Mouse (Mus musculus) heart, adult 9 months (tissue): ENCODE measurements around the gene Dgcr8.

Experiments
- DNase-seq, 2 experiments: peaks; one replicate each; pipeline ENCODE4 v3.0.0; 2022; ENCODE audit warnings: low spot score in 2 of 2

Dgcr8 gene

GRCm38 (mm10) chr16:18249364-18249967, 39.6 kb downstream of the Dgcr8 start:
- DNase-seq = peak; percentile 49 to 55

GRCm38 (mm10) chr16:18248433-18249363, 40.3 kb downstream of the Dgcr8 start, which contains the start of the genes Trmt2a and Ranbp1:
Gene Trmt2a, plus strand, starts transcription at chr16:18248679.
Gene Ranbp1, minus strand, starts transcription at chr16:18248732.
- DNase-seq = peak; percentile 98

GRCm38 (mm10) chr16:18247521-18248399, 41.3 kb downstream of the Dgcr8 start:
- DNase-seq = no peak

GRCm38 (mm10) chr16:18241581-18241980, 47.5 kb downstream of the Dgcr8 start:
- no peak for DNase-seq

GRCm38 (mm10) chr16:18236676-18237501, 52.2 kb downstream of the Dgcr8 start:
- DNase-seq = no peak

- DNase-seq = peak; percentile 76 to 77
These were observed 53.5 kb downstream of the Dgcr8 start for GRCm38 (mm10) chr16:18235389-18236065.

GRCm38 (mm10) chr16:18234671-18235388, 54.2 kb downstream of the Dgcr8 start, which contains the start of gene Zdhhc8:
Gene Zdhhc8, minus strand, starts transcription at chr16:18235136.
- peak in 1 of 2 experiments; percentile 73 for DNase-seq

- no peak for DNase-seq
These were observed 55.0 kb downstream of the Dgcr8 start for GRCm38 (mm10) chr16:18233919-18234670.

- no peak for DNase-seq
These were observed 55.6 kb downstream of the Dgcr8 start for GRCm38 (mm10) chr16:18233451-18233850.

- DNase-seq = no peak
These were observed 57.6 kb downstream of the Dgcr8 start for GRCm38 (mm10) chr16:18231451-18231850.

- DNase-seq = no peak
These were observed 58.0 kb downstream of the Dgcr8 start for GRCm38 (mm10) chr16:18231047-18231446.

- no peak for DNase-seq
These were observed 58.4 kb downstream of the Dgcr8 start for GRCm38 (mm10) chr16:18230617-18231016.

- DNase-seq = peak in 1 of 2 experiments; percentile 61
These were observed 59.4 kb downstream of the Dgcr8 start for GRCm38 (mm10) chr16:18229622-18230021.

- no peak for DNase-seq
These were observed 60.2 kb downstream of the Dgcr8 start for GRCm38 (mm10) chr16:18228856-18229255.

GRCm38 (mm10) chr16:18227897-18228422, 61.1 kb downstream of the Dgcr8 start:
- no peak for DNase-seq

- no peak for DNase-seq
These were observed 61.9 kb downstream of the Dgcr8 start for GRCm38 (mm10) chr16:18227187-18227586.

- no peak for DNase-seq
These were observed 66.9 kb downstream of the Dgcr8 start for GRCm38 (mm10) chr16:18222188-18222587.

GRCm38 (mm10) chr16:18221543-18221898, 67.5 kb downstream of the Dgcr8 start:
- no peak for DNase-seq
